Mouse (Mus musculus): Measurements from ENCODE around the gene Rimbp2.
A peak's percentile ranks its signal among the peaks of the same experiment; 100 is the strongest.
"Not testable (repeated sequence)": the region's sequence is repeated elsewhere in the genome, so short reads cannot be mapped to it uniquely, and the experiment has no call there.

Rimbp2 gene

DNA sequence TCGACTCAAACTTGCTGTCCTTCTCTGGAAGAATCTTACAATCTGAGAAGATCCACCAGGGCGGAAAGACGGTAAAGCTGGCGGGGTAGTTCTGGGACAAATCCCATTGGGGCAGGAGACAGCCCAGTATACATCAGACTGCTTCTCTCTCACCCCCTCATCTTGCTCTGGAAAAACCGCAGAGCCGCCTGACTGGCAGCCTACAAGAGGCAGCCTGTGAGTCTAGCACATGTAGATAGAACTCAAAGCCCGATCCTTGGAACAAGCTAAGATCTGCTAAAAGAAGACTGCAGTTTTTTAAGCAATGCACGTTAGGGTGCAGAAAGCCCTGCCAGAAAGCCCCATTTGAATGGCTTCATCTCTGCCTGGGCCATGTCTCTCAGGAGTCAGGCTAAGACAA, 207.0 kb downstream of the Rimbp2 start:
- DNase-seq (ENCODE audit: low spot score in 2 of 2): peak; percentile 52 to 64

DNA sequence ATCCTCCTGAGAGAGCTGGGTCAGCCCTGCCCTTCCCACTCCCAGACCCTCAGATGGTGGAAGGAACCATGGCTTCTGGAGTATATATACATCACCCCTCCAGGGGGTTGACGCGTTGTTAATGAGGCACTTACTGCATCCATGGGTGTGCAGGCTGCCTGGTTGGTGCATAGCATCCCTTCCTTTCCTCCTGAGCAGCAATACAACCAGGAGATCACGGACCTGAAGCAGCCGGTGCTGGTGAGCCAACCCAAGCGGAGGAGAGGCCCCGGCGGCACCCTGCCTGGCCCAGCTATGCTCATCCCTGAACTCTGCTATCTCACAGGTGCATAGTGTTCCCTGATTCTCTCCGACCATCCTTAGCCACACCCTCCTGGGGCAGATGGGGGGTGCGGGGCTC, 208.1 kb downstream of the Rimbp2 start:
- peak in 1 of 2 experiments; percentile 12 for DNase-seq (ENCODE audit: low spot score in 2 of 2)

DNA sequence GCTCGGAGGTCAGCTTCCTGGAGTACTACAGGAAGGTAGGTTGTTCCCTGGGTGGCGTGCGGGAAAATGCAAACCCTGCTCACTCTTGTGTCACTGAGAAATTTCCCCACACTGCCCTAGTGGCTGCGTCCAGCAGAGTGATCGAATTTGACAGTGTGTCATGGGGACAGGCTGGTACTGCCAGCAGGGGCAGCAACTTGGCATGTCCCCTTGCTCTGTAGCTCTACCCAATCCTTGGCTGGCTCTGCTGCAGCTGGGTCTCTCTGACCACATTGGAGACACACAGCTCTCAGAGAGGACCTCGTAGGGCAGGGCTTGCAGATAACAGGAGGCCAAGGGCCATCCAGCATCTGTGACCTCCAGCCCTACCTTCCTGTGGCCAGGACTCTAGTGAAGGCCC, 208.9 kb downstream of the Rimbp2 start:
- DNase-seq (ENCODE audit: low spot score in 2 of 2): peak in 1 of 2 experiments; percentile 14

- DNase-seq (ENCODE audit: low spot score in 2 of 2): no peak
These were observed 213.5 kb downstream of the Rimbp2 start for GRCm38 (mm10) chr5:128739838-128740171.

- DNase-seq (ENCODE audit: low spot score in 2 of 2): no peak
These were observed 214.0 kb downstream of the Rimbp2 start for GRCm38 (mm10) chr5:128739168-128739837.

DNA sequence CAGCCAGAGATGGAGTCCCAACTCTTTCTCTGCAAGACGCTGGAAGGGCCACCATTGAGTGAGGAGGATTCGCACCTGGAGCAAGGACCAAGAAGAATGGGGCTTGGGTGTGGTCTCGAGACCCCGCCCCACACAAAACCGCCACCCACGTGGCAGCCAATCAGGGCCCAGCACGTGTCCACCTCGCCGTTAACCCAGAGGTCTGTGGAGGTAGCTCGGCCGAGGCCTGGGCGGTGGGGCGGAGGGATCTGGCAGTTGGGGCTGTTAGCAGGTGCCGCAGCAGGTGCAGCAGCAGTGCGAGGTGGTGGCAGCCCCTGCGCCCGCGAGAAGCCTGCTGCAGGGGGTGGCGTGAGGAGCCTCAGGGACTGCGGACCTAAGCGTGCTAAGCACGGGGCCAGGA, 217.4 kb downstream of the Rimbp2 start:
- DNase-seq (ENCODE audit: low spot score in 2 of 2): no peak

DNA sequence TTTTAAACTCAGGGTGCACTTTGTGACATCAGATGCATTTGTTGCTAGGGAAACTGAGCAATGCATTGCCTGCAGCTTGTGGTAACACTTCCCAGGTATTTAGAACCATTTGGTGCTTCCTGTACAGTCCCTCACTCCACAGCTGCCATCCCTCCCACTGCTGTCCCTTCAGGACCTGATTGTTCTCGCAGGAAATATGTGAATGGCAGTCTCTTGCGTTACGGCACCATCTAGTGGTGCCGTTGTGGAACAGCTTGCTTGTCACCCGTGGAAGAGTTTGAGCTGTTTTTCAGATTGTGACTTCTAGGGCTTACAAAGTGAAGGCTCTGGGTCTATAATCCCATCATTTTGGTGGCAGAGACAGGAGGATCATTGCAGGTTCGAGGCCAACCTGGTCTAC, 219.3 kb downstream of the Rimbp2 start:
- peak; percentile 71 to 77 for DNase-seq (ENCODE audit: low spot score in 2 of 2)

DNA sequence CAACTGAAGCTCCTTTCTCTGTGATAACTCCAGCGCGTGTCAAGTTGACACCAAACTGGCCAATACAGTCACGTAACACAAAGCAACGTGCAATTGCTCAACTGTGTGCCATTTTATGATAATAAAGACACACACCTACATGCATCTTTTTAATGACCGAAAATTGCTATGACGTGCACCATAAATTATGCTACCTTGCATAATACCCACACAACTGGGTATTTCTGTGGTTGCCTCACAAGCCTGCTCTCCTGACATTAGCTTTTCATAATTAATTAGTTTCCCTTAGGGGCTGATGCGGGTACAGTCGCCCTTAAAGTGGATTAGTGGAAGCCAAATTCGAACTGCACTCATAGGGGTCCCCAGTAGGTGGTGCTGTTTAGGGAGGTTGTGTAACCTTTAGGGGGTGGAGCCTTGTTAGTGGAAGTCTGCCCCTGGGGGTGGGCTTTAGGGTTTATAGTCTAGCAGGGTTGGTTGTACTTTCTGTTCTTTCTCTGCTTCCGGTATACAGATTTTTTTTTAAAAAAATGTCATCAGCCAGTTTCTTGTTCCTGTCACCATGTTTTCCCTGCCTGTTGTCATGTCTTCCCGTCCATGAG, 220.8 kb downstream of the Rimbp2 start:
- no peak for DNase-seq (ENCODE audit: low spot score in 2 of 2)

DNA sequence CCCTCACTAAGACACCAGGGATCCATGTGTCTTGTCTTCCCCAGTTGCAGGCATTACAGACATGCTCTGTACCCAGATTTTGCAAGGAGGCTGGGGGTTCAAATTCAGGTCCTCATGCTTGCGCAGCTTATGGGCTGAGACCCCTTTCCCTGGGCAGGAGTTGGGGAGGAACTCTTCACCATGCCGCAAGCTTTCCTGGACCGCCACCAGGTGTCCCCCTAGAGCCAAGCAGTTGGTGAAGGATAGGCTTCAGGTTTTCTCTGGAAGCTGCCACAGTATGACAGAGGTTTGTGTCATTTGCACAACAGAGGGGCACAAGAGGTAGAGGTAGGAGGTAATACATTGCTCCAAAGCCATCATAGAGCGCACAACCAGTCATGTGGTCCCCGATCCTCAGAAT, 222.7 kb downstream of the Rimbp2 start:
- peak in 1 of 2 experiments; percentile 69 for DNase-seq (ENCODE audit: low spot score in 2 of 2)

DNA sequence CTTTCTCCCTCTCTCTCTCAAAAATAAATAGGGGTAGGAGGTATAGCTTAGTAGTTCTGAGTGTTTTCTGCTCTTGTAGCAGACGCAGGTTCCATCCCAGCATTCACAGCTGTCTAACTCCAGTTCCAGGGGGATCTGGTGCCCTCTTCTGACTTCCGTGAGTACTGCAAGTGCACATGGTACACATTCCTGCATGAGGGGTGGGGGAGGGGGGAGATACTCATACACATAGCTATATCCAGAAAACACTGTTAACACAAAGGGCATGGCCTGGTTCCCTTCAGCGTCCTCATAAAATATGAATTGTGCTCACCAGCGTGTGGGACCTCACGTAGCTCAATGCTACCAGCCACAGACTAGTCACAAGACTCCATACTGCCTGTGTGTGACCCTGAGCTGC, 223.9 kb downstream of the Rimbp2 start:
- DNase-seq (ENCODE audit: low spot score in 2 of 2): no peak

DNA sequence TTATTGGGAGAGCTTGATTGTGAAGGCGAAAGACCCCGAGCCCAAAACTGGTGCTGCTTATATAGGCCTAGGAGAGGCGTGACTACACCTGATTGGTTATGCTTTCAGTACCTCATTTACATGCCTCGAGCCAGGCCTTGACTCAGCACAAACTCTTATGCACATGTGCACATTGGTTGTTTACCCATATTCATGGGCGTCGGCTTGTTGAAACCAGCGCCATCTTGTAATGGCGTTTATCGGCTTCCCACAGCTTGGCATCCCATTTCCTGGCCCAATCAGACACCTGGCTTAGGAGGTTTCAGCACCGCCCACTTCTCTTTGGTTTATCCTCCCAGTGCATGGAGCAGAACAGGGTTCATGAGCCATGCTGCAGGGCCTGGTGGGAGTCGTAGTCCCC, 232.8 kb downstream of the Rimbp2 start:
- DNase-seq (ENCODE audit: low spot score in 2 of 2): not testable (repeated sequence)

DNA sequence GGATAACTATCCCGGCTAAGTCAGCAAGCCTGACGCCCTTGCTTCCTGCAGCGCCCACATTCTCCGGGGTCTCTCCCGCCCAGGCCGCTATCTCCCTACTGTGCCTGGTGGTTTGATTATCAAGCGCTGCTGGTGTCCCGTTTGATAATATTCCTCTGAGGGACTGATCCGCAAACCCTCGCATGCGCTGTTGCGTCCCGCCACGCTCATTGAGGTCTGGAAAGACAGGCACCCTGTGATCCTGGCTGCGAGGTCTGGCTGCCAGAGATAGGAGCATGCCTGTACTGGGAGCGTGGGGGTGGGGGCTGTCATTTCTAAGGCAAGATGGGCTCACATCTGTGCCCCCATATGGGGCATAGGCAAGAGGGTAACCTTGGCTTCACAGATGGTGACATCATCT, 238.1 kb downstream of the Rimbp2 start:
- no peak for DNase-seq (ENCODE audit: low spot score in 2 of 2)

- peak in 1 of 2 experiments; percentile 49 for DNase-seq (ENCODE audit: low spot score in 2 of 2)
These were observed 241.4 kb downstream of the Rimbp2 start for GRCm38 (mm10) chr5:128711847-128712246.

DNA sequence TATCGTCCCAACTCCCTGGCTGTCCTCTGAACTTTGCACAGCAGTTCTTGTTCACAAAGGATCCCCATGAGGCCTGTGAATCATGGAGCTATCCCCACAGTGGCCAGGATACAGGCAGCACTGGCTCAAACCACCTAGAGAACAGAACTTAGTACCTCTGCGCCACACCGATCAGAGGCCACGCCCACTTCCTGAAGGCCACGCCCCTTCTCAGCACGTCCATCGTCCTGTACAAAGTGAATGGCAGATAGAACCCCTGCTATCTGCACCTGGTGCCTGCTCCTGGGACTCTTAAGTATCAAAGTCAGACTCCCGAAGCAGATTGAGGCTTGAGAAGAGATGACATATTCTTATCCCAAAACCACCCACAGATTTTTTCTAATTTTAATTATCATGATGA, 242.7 kb downstream of the Rimbp2 start:
- DNase-seq (ENCODE audit: low spot score in 2 of 2): no peak

DNA sequence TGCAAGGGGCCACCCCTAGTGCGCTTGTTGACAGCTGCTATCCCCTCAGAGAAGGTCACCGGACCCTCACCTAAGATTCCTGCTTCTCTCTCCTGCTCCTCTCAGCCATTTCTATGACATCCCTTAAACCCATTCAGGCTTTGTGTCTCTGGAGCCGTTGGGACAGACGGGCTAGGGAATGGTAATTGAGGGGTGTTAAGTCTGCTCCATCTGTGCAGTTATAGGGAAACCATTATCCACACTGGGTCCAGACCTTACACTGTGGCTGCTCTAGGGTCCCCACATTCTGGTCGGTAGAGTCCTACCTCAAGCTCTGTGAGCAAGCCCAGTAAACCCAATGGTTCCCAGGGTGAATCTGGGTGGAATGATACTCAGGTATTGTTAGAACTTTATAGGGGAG, 244.4 kb downstream of the Rimbp2 start:
- DNase-seq (ENCODE audit: low spot score in 2 of 2): no peak

All from right cerebral cortex, postnatal 10 days (tissue).